Mouse (Mus musculus) limb, embryonic 11.5 days (tissue): ENCODE results near the gene 2310022A10Rik. TPM values are rescaled to one million over a fixed set of nuclear protein-coding genes. Genes with fewer than 3 reads are reported as not detected.

ENCODE experiments used
- ATAC-seq: fragments of 200-750 bp; cut with Nextera tagmentation; 2 replicates; pipeline ENCODE4 v1.8.0; 2017; ENCODE audit warnings: low read depth; ENCODE audit not compliant: insufficient number of reproducible peaks, low FRiP score, low TSS enrichment
- DNase-seq: peaks from one replicate; pipeline ENCODE4 v3.0.0-alpha.2; 2015; ENCODE audit warnings: low spot score
- H3K27ac ChIP-seq: fragments of 300-500 bp; sonication (generic); replicated peaks from 2 replicates; pipeline ENCODE4 v1.5.1; 2014; ENCODE audit warnings: low read depth, mild to moderate bottlenecking, low read length
- H3K27me3 ChIP-seq: fragments of 300-500 bp; sonication (generic); 2 replicates; pipeline ENCODE4 v1.6.1; 2014; ENCODE audit warnings: mild to moderate bottlenecking, low read length, mixed read lengths; ENCODE audit not compliant: control insufficient read depth, insufficient read depth
- H3K36me3 ChIP-seq: fragments of 300-500 bp; sonication (generic); 2 replicates; pipeline ENCODE4 v1.6.1; 2014; ENCODE audit warnings: mild to moderate bottlenecking, low read length, moderate library complexity, mixed read lengths; ENCODE audit not compliant: control insufficient read depth, insufficient read depth
- H3K4me1 ChIP-seq: fragments of 300-500 bp; sonication (generic); 2 replicates; pipeline ENCODE4 v1.6.1; 2014; ENCODE audit warnings: low read length, mixed read lengths; ENCODE audit not compliant: control insufficient read depth, insufficient read depth
- H3K4me2 ChIP-seq: fragments of 300-500 bp; sonication (generic); 2 replicates; pipeline ENCODE4 v1.6.1; 2014; ENCODE audit warnings: low read depth, mild to moderate bottlenecking, moderate library complexity; ENCODE audit not compliant: severe bottlenecking
- H3K4me3 ChIP-seq: fragments of 300-500 bp; sonication (generic); 2 replicates; pipeline ENCODE4 v1.5.1; 2014; ENCODE audit warnings: low read depth, low read length
- H3K9ac ChIP-seq: fragments of 300-500 bp; sonication (generic); 2 replicates; pipeline ENCODE4 v1.6.1; 2014; ENCODE audit warnings: mild to moderate bottlenecking, low read length
- H3K9me3 ChIP-seq: fragments of 300-500 bp; sonication (generic); 2 replicates; pipeline ENCODE4 v1.6.1; 2016; ENCODE audit warnings: low read length; ENCODE audit not compliant: control insufficient read depth
- WGBS: fragments of 180-500 bp; shearing (Covaris S2); extraction: QIAGEN DNeasy Blood & Tissue Kit; methylation state at CpG from one replicate; pipeline ENCODE4 v1.1.7; 2014; 5-methylcytosine and 5-hydroxymethylcytosine counted together
- polyA plus RNA-seq: library from polyadenylated mRNA; unstranded; fragments of >200 nt; fragmentation: Nextera tagmentation; extraction: Ambion mirVana; gene quantifications from 2 replicates; pipeline ENCODE4 v1.2.1, GENCODE M21; 2014

The 2310022A10Rik gene
- polyA plus RNA-seq, 1 experiment from 2014 or later, result 32.1 TPM

DNA sequence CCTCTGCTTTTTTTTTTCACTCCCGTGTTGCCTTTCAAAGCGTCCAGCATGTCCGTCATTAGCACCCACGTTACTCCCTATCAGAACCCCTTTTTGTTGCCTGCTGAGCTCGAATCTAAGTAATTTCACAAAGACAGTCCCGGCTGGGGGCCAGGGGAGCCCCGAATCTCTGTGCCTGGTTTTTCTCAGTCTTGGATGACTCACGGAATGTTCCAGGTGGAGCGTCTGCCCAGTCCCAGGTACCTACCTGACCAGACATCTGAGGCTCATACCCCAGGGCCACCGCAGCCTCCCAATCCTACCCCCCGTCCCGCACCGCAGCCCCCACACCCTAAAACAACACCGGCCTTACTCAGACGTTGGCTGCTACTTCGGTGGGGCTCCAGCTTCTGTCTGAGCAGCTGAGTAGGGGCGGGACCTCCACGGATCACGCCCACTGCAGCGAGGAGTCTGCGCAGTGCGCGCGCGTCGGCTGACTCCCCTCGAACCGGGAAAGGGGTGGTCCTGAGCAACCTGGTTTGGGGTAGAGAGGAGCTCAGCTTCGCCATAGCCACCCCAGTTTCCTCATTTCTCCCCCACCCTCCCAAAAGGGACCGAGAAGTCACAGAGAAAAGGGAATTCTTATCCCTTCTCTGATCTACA, 10.5 kb upstream of the 2310022A10Rik start:
- peak overlapping the region; percentile 65 for H3K9ac ChIP-seq
- H3K36me3 ChIP-seq, result no peaks in the 10 kb centered on the region; the same call in 1 of the 2 replicates
- no peak overlapping the region for H3K27ac ChIP-seq
- 2% methylated on average over 30 of the region's 30 CpGs for WGBS
- no peaks in the 10 kb centered on the region for H3K4me1 ChIP-seq
- peak; percentile 90 for ATAC-seq
- H3K27me3 ChIP-seq, result no peaks in the 10 kb centered on the region
- peak; percentile 86 for DNase-seq
- no peaks in the 10 kb centered on the region for H3K9me3 ChIP-seq
- H3K4me3 ChIP-seq, result peak overlapping the region; percentile 43
- peak overlapping the region; percentile 77 for H3K4me2 ChIP-seq

GRCm38 (mm10) chr7:27543065-27543464, 10.0 kb upstream of the 2310022A10Rik start:
- no peak for ATAC-seq
- H3K4me3 ChIP-seq, result peak overlapping the region; percentile 43; the same call in 1 of the 2 replicates
- H3K4me2 ChIP-seq, result peak overlapping the region; percentile 77
- H3K4me1 ChIP-seq, result no peaks in the 10 kb centered on the region
- no peaks in the 10 kb centered on the region; the same call in 1 of the 2 replicates for H3K36me3 ChIP-seq
- WGBS, result 57% methylated on average over 6 of the region's 6 CpGs
- no peaks in the 10 kb centered on the region for H3K9me3 ChIP-seq
- H3K27me3 ChIP-seq, result no peaks in the 10 kb centered on the region
- H3K9ac ChIP-seq, result no peak overlapping the region; the same call in 1 of the 2 replicates
- no peak overlapping the region for H3K27ac ChIP-seq
- DNase-seq, result no peak

DNA sequence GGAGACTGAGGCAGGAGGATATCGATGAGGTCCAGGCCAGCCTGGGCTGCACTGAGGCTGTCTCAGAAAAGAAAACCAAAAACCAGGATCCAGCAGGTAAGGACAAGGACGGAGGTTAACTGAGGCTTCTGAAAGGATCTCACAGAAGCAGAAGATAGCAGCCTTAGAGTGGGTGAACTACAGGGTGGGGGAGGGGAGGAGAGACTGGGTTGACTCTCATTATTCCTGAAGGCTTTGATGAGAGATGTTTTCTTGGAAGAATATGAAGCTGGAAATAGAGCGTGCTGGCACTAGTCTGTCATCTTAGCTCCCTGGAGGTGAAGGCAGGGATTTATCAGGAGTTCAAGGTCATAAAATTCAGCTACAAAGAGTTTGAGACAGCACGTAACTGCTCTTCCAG, 9.2 kb upstream of the 2310022A10Rik start:
- WGBS, result 90% methylated on average over 4 of the region's 4 CpGs
- H3K9ac ChIP-seq, result no peak overlapping the region
- H3K27ac ChIP-seq, result no peak overlapping the region
- no peaks in the 10 kb centered on the region; the same call in 1 of the 2 replicates for H3K36me3 ChIP-seq
- H3K27me3 ChIP-seq, result no peaks in the 10 kb centered on the region
- no peak overlapping the region for H3K4me2 ChIP-seq
- no peak for ATAC-seq
- H3K4me1 ChIP-seq, result no peaks in the 10 kb centered on the region
- DNase-seq, result no peak
- no peak overlapping the region for H3K4me3 ChIP-seq
- H3K9me3 ChIP-seq, result no peaks in the 10 kb centered on the region

DNA sequence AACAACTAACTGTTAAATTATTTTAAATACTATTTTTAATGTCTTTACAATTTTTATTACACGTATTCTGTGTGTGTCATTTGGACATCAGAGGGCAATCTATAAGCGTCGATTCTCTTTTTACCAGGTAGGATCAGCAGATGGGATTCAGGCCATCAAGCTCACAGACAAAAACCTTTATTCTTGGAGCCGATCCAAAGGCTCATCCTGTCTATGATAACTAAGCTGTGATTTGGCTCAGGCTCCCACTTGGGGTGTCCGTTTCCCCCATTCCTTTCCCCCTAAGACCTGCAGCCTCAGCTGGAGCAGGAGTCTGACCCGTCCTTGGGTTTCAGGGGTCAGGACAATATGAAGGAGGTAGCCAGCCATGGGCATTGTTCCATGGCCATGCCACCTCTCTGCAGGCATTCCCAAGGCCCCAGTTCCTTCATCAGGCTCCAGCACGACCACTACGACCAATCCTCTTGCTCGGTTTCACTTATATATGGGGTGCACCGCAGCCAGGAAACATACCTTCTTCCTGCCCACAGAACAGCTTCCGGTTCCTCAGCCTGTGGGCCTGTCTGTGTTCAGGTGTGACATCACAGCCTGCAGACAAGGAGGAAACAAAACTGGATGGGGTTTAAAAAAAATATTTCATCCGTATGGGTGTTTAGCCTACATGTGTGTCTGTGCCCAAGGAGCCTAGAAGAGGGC, 8.2 kb upstream of the 2310022A10Rik start:
- no peak for DNase-seq
- H3K27me3 ChIP-seq, result no peaks in the 10 kb centered on the region
- no peak overlapping the region for H3K9ac ChIP-seq
- no peaks in the 10 kb centered on the region for H3K36me3 ChIP-seq
- H3K4me3 ChIP-seq, result no peak overlapping the region
- no peaks in the 10 kb centered on the region for H3K9me3 ChIP-seq
- no peaks in the 10 kb centered on the region for H3K4me1 ChIP-seq
- no peak overlapping the region for H3K4me2 ChIP-seq
- no peak for ATAC-seq
- no peak overlapping the region for H3K27ac ChIP-seq
- 83% methylated on average over 12 of the region's 12 CpGs for WGBS

GRCm38 (mm10) chr7:27549597-27549996, 3.4 kb upstream of the 2310022A10Rik start:
- H3K9me3 ChIP-seq, result no peaks in the 10 kb centered on the region
- 81% methylated on average over 6 of the region's 6 CpGs for WGBS
- no peaks in the 10 kb centered on the region for H3K27me3 ChIP-seq
- no peak overlapping the region for H3K4me3 ChIP-seq
- no peaks in the 10 kb centered on the region for H3K36me3 ChIP-seq
- no peak overlapping the region for H3K9ac ChIP-seq
- no peak overlapping the region for H3K27ac ChIP-seq
- H3K4me2 ChIP-seq, result no peak overlapping the region
- H3K4me1 ChIP-seq, result 0 out of 2 replicates have a peak, but pooled peaks cover 4% of the 10 kb centered on the region
- ATAC-seq, result no peak
- DNase-seq, result no peak

GRCm38 (mm10) chr7:27552070-27552469, 963 bp upstream of the 2310022A10Rik start:
- no peak overlapping the region for H3K27ac ChIP-seq
- H3K4me1 ChIP-seq, result 0 out of 2 replicates have a peak, but pooled peaks cover 4% of the 10 kb centered on the region
- H3K27me3 ChIP-seq, result no peaks in the 10 kb centered on the region
- 60% methylated on average over 5 of the region's 5 CpGs for WGBS
- 0 out of 2 replicates have a peak, but pooled peaks cover 4% of the 10 kb centered on the region for H3K36me3 ChIP-seq
- H3K4me3 ChIP-seq, result peak overlapping the region; percentile 71; the same call in 1 of the 2 replicates
- H3K4me2 ChIP-seq, result peak overlapping the region; percentile 47
- H3K9me3 ChIP-seq, result no peaks in the 10 kb centered on the region
- H3K9ac ChIP-seq, result 0 out of 2 replicates have a peak overlapping the region, but pooled peaks have one; percentile 66
- ATAC-seq (no peak), DNase-seq (no peak)

DNA sequence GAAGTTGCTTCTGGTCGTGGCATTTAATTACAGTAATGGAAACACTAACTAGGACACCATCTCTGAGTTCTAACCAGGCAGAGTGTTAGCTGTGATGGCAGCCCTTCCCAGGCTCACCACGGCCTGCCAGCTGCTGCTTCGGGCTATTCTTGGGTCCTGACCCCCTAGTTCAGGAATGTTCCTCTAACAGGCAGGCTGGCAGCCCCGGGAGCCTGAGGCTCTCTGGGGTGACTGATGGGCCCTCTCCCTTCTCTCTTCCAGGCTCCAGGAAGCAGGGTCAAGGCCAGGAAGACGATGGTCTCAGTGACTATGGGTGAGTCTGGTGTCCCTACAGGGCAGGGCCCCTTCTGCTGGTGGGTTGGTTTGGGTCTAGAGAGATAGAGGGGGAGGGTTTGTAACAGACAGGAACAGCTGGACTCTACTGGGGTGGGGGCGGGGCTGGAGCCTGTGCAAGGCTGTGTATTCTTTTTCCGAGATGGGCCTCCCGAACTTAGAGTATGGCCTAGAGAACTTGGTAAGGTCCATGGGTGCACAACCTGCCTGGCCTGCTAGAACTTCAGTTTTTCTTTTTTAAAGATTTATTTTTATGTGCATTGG, 7.4 kb downstream of the 2310022A10Rik start:
- Histone ChIP-seq H3K36me3 (peaks cover 14% of the 10 kb centered on the region; the same call in 1 of the 2 replicates), H3K4me1 (no peaks in the 10 kb centered on the region), H3K9ac (no peak overlapping the region), H3K27ac (no peak overlapping the region), H3K27me3 (no peaks in the 10 kb centered on the region), H3K4me3 (no peak overlapping the region), H3K9me3 (no peaks in the 10 kb centered on the region), H3K4me2 (no peak overlapping the region)
- 78% methylated on average over 8 of the region's 8 CpGs for WGBS
- no peak for DNase-seq
- ATAC-seq, result 0 out of 2 replicates have a peak, but pooled peaks have one; percentile 13

GRCm38 (mm10) chr7:27560978-27561377, 7.9 kb downstream of the 2310022A10Rik start:
- Histone ChIP-seq H3K36me3 (peaks cover 12% of the 10 kb centered on the region; the same call in 1 of the 2 replicates), H3K4me2 (no peak overlapping the region), H3K9me3 (no peaks in the 10 kb centered on the region), H3K9ac (no peak overlapping the region), H3K27me3 (no peaks in the 10 kb centered on the region), H3K27ac (no peak overlapping the region), H3K4me3 (no peak overlapping the region), H3K4me1 (no peaks in the 10 kb centered on the region)
- ATAC-seq, result no peak
- no peak for DNase-seq
- 89% methylated on average over 1 of the region's 1 CpGs for WGBS
